Mouse (Mus musculus) large intestine, adult 2 months (tissue): ENCODE data around the gene Natd1. TPM values are rescaled to one million over a fixed set of nuclear protein-coding genes. Genes with fewer than 3 reads are reported as not detected.

Experiments
- DNase-seq: peaks from one replicate; pipeline ENCODE4 v3.0.0-alpha.2; 2012; ENCODE audit warnings: low read depth, low spot score
- WGBS: fragments of 180-500 bp; shearing (Covaris S2); methylation state at CpG from one replicate; pipeline ENCODE4 v1.1.7; 2018; 5-methylcytosine and 5-hydroxymethylcytosine counted together
- polyA plus RNA-seq: library from polyadenylated mRNA; depleted of rRNA; stranded (reverse); fragments of >200 nt; gene quantifications from 2 replicates; pipeline ENCODE4 v1.2.3, GENCODE M21; 2012; rRNA removed

Gene Natd1
- polyA plus RNA-seq, 1 experiment: 9.7 TPM

GRCm38 (mm10) chr11:60861993-60862392 lies 52.6 kb downstream of the Natd1 start:
- WGBS: 60% methylated on average over 3 of the region's 3 CpGs
- DNase-seq: no peak

- WGBS: 46% methylated on average over 3 of the region's 3 CpGs
- DNase-seq: no peak
These were observed 58.0 kb downstream of the Natd1 start for GRCm38 (mm10) chr11:60856587-60856986.

Other genes starting within 250 kb of the Natd1 start
- 27.3 and 34.5 TPM in 2 replicates for gene Llgl1, start 215.0 kb downstream of the Natd1 start, polyA plus RNA-seq
- gene Flii, start 187.5 kb downstream of the Natd1 start, polyA plus RNA-seq: 230 and 253 TPM in 2 replicates
- gene Mief2, start 186.4 kb downstream of the Natd1 start, polyA plus RNA-seq: 9.7 and 9.8 TPM in 2 replicates
- 5.8 and 6.3 TPM in 2 replicates for gene Top3a, start 137.4 kb downstream of the Natd1 start, polyA plus RNA-seq
- 5.8 and 9.8 TPM in 2 replicates for gene Smcr8, start 137.2 kb downstream of the Natd1 start, polyA plus RNA-seq
- 33.6 and 35.2 TPM in 2 replicates for gene Shmt1, start 103.0 kb downstream of the Natd1 start, polyA plus RNA-seq
- 47.6 and 49.2 TPM in 2 replicates for gene Dhrs7b, start 84.1 kb downstream of the Natd1 start, polyA plus RNA-seq
- gene Tmem11, start 35.5 kb downstream of the Natd1 start, polyA plus RNA-seq: 59.9 and 74.0 TPM in 2 replicates
- gene Map2k3, start 17.3 kb upstream of the Natd1 start, polyA plus RNA-seq: 85.1 and 90.0 TPM in 2 replicates
- 0.58 and 1.2 TPM in 2 replicates for gene Kcnj12, start 107.8 kb upstream of the Natd1 start, polyA plus RNA-seq
- gene Tnfrsf13b, start 212.0 kb upstream of the Natd1 start, polyA plus RNA-seq: 12.8 and 26.9 TPM in 2 replicates